Mouse (Mus musculus): ENCODE results near the gene Setd3. TPM values are rescaled to one million over a fixed set of nuclear protein-coding genes. Genes with fewer than 3 reads are reported as not detected.

The Setd3 gene
- polyA plus RNA-seq (2015; fragmentation: Nextera tagmentation; extraction: Ambion mirVana), result 89.2 and 93.0 TPM in 2 replicates

DNA sequence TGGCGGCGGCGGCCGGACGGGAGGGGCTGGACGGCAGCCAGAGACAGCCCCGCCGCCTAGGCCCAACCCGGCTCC is at the start of gene Setd3:
Gene Setd3 (minus strand): TSS at position 69 of the 75 bp plus-strand sequence.
- H3K4me1 ChIP-seq (ENCODE audit: control insufficient read depth, insufficient read depth, low read length), result peaks cover 29% of the 10 kb centered on the region
- peak within 1 kb of the TSS; percentile 97 for H3K27ac ChIP-seq (ENCODE audit: low read length)
- peak within 1 kb of the TSS; percentile 91 for H3K4me2 ChIP-seq (ENCODE audit: low read depth, low read length)
- H3K9ac ChIP-seq (ENCODE audit: low read length), result peak within 1 kb of the TSS; percentile 99
- H3K36me3 ChIP-seq (ENCODE audit: control insufficient read depth, insufficient read depth, low read length), result no peaks in the 10 kb centered on the region
- ATAC-seq (ENCODE audit: insufficient read depth, low FRiP score), result no peak
- no peaks in the 10 kb centered on the region for H3K27me3 ChIP-seq (ENCODE audit: control insufficient read depth, insufficient read depth, low read length)
- no peaks in the 10 kb centered on the region for H3K9me3 ChIP-seq (replicated peaks; ENCODE audit: control insufficient read depth, low read length)
- 0% methylated on average over 9 of the region's 9 CpGs for WGBS
- H3K4me3 ChIP-seq (replicated peaks; ENCODE audit: low read length), result peak within 1 kb of the TSS; percentile 98

DNA sequence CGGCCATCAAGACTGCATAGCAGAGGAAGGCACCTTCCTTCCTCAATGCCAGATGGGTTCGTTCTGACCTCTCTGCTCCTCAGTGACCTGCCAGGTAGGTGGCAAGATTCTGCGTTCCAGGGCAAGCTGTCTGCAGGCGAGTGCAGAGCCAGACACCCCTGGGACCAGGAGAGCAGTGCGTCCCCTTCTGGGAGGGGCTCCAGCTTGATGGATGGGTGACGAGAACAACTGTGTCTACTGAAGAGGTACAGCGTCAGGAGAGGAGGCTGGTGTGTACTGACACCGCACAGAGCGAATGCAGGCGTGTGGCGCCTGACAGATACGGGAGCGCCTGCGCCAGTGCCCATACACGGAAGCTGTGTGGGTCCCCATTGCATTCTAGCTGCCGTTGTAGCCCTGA is 48.4 kb upstream of the Setd3 start:
- no peak for ATAC-seq (ENCODE audit: insufficient read depth, low FRiP score)
- WGBS, result 80% methylated on average over 16 of the region's 16 CpGs
- Histone ChIP-seq H3K4me2 (ENCODE audit: low read depth, low read length) (no peak overlapping the region), H3K9me3 (replicated peaks; ENCODE audit: control insufficient read depth, low read length) (no peaks in the 10 kb centered on the region), H3K36me3 (ENCODE audit: control insufficient read depth, insufficient read depth, low read length) (no peaks in the 10 kb centered on the region), H3K27me3 (ENCODE audit: control insufficient read depth, insufficient read depth, low read length) (no peaks in the 10 kb centered on the region), H3K27ac (ENCODE audit: low read length) (no peak overlapping the region), H3K4me1 (ENCODE audit: control insufficient read depth, insufficient read depth, low read length) (peaks cover 15% of the 10 kb centered on the region), H3K9ac (ENCODE audit: low read length) (no peak overlapping the region), H3K4me3 (replicated peaks; ENCODE audit: low read length) (no peak overlapping the region)

- WGBS, result 87% methylated on average over 12 of the region's 12 CpGs
- peaks cover 15% of the 10 kb centered on the region for H3K4me1 ChIP-seq (ENCODE audit: control insufficient read depth, insufficient read depth, low read length)
These were observed 47.8 kb upstream of the Setd3 start for GRCm38 (mm10) chr12:108226941-108227340.

GRCm38 (mm10) chr12:108226216-108226615 is 47.1 kb upstream of the Setd3 start:
- no peak for ATAC-seq (ENCODE audit: insufficient read depth, low FRiP score)
- Histone ChIP-seq H3K27ac (ENCODE audit: low read length) (no peak overlapping the region), H3K4me3 (replicated peaks; ENCODE audit: low read length) (no peak overlapping the region), H3K9me3 (replicated peaks; ENCODE audit: control insufficient read depth, low read length) (no peaks in the 10 kb centered on the region), H3K9ac (ENCODE audit: low read length) (no peak overlapping the region), H3K27me3 (ENCODE audit: control insufficient read depth, insufficient read depth, low read length) (no peaks in the 10 kb centered on the region), H3K36me3 (ENCODE audit: control insufficient read depth, insufficient read depth, low read length) (no peaks in the 10 kb centered on the region), H3K4me1 (ENCODE audit: control insufficient read depth, insufficient read depth, low read length) (peaks cover 18% of the 10 kb centered on the region), H3K4me2 (ENCODE audit: low read depth, low read length) (no peak overlapping the region)
- 79% methylated on average over 13 of the region's 13 CpGs for WGBS

More at GRCm38 (mm10) chr12:108226941-108227340, 47.8 kb upstream of the Setd3 start:
- ATAC-seq (ENCODE audit: insufficient read depth, low FRiP score), result no peak
- no peaks in the 10 kb centered on the region for H3K36me3 ChIP-seq (ENCODE audit: control insufficient read depth, insufficient read depth, low read length)
- H3K9me3 ChIP-seq (replicated peaks; ENCODE audit: control insufficient read depth, low read length), result no peaks in the 10 kb centered on the region
- no peak overlapping the region for H3K4me2 ChIP-seq (ENCODE audit: low read depth, low read length)
- no peak overlapping the region for H3K4me3 ChIP-seq (replicated peaks; ENCODE audit: low read length)
- no peaks in the 10 kb centered on the region for H3K27me3 ChIP-seq (ENCODE audit: control insufficient read depth, insufficient read depth, low read length)
- H3K27ac ChIP-seq (ENCODE audit: low read length), result no peak overlapping the region
- H3K9ac ChIP-seq (ENCODE audit: low read length), result no peak overlapping the region

DNA sequence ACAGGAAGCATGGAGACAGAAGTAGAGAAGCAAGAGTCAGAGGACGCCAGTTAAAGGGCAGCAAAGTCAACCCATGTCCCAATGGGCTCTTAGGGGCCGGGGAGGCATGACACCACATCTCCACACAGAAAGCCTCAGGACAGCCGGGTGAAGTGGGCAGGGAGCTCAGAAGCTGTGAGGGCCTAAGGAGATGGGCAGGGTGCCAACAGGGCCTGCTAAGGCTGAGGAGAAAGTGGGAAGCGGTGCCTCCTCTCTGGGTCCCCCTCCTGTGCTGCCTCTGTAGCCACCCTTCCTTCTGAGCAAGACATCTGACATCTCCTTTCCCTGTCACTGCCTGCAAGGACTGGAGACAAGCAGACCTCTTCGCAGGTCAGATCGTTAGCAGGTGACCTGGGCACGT is 46.7 kb upstream of the Setd3 start:
- no peaks in the 10 kb centered on the region for H3K9me3 ChIP-seq (replicated peaks; ENCODE audit: control insufficient read depth, low read length)
- no peak overlapping the region for H3K9ac ChIP-seq (ENCODE audit: low read length)
- H3K4me3 ChIP-seq (replicated peaks; ENCODE audit: low read length), result no peak overlapping the region
- ATAC-seq (ENCODE audit: insufficient read depth, low FRiP score), result no peak
- WGBS, result 75% methylated on average over 7 of the region's 7 CpGs
- H3K36me3 ChIP-seq (ENCODE audit: control insufficient read depth, insufficient read depth, low read length), result no peaks in the 10 kb centered on the region
- H3K4me2 ChIP-seq (ENCODE audit: low read depth, low read length), result no peak overlapping the region
- H3K4me1 ChIP-seq (ENCODE audit: control insufficient read depth, insufficient read depth, low read length), result peaks cover 20% of the 10 kb centered on the region
- no peaks in the 10 kb centered on the region for H3K27me3 ChIP-seq (ENCODE audit: control insufficient read depth, insufficient read depth, low read length)
- no peak overlapping the region for H3K27ac ChIP-seq (ENCODE audit: low read length)

- no peaks in the 10 kb centered on the region for H3K36me3 ChIP-seq (ENCODE audit: control insufficient read depth, insufficient read depth, low read length)
- 41% methylated on average over 8 of the region's 8 CpGs for WGBS
- peaks cover 44% of the 10 kb centered on the region for H3K4me1 ChIP-seq (ENCODE audit: control insufficient read depth, insufficient read depth, low read length)
- no peaks in the 10 kb centered on the region for H3K9me3 ChIP-seq (replicated peaks; ENCODE audit: control insufficient read depth, low read length)
- no peak overlapping the region; the same call in 1 of the 2 replicates for H3K9ac ChIP-seq (ENCODE audit: low read length)
- no peaks in the 10 kb centered on the region for H3K27me3 ChIP-seq (ENCODE audit: control insufficient read depth, insufficient read depth, low read length)
- no peak overlapping the region for H3K4me3 ChIP-seq (replicated peaks; ENCODE audit: low read length)
- no peak overlapping the region for H3K4me2 ChIP-seq (ENCODE audit: low read depth, low read length)
- peak; percentile 39; the same call in 1 of the 2 replicates for ATAC-seq (ENCODE audit: insufficient read depth, low FRiP score)
- H3K27ac ChIP-seq (ENCODE audit: low read length), result no peak overlapping the region; the same call in none of the 2 replicates
These were observed 44.2 kb upstream of the Setd3 start for GRCm38 (mm10) chr12:108223357-108223756.

GRCm38 (mm10) chr12:108221712-108222111 is 42.6 kb upstream of the Setd3 start:
- ATAC-seq (ENCODE audit: insufficient read depth, low FRiP score), result no peak
- Histone ChIP-seq H3K9me3 (replicated peaks; ENCODE audit: control insufficient read depth, low read length) (no peaks in the 10 kb centered on the region), H3K4me2 (ENCODE audit: low read depth, low read length) (no peak overlapping the region), H3K27ac (ENCODE audit: low read length) (no peak overlapping the region), H3K9ac (ENCODE audit: low read length) (no peak overlapping the region), H3K4me1 (ENCODE audit: control insufficient read depth, insufficient read depth, low read length) (peaks cover 47% of the 10 kb centered on the region), H3K4me3 (replicated peaks; ENCODE audit: low read length) (no peak overlapping the region), H3K36me3 (ENCODE audit: control insufficient read depth, insufficient read depth, low read length) (no peaks in the 10 kb centered on the region), H3K27me3 (ENCODE audit: control insufficient read depth, insufficient read depth, low read length) (no peaks in the 10 kb centered on the region)
- 88% methylated on average over 7 of the region's 7 CpGs for WGBS

- Histone ChIP-seq H3K9ac (ENCODE audit: low read length) (no peak overlapping the region), H3K4me3 (replicated peaks; ENCODE audit: low read length) (no peak overlapping the region), H3K4me1 (ENCODE audit: control insufficient read depth, insufficient read depth, low read length) (peaks cover 47% of the 10 kb centered on the region), H3K4me2 (ENCODE audit: low read depth, low read length) (no peak overlapping the region), H3K27ac (ENCODE audit: low read length) (no peak overlapping the region), H3K27me3 (ENCODE audit: control insufficient read depth, insufficient read depth, low read length) (no peaks in the 10 kb centered on the region), H3K9me3 (replicated peaks; ENCODE audit: control insufficient read depth, low read length) (no peaks in the 10 kb centered on the region), H3K36me3 (ENCODE audit: control insufficient read depth, insufficient read depth, low read length) (no peaks in the 10 kb centered on the region)
- ATAC-seq (ENCODE audit: insufficient read depth, low FRiP score), result no peak
- 60% methylated on average over 10 of the region's 10 CpGs for WGBS
These were observed 42.1 kb upstream of the Setd3 start for GRCm38 (mm10) chr12:108221206-108221605.

DNA sequence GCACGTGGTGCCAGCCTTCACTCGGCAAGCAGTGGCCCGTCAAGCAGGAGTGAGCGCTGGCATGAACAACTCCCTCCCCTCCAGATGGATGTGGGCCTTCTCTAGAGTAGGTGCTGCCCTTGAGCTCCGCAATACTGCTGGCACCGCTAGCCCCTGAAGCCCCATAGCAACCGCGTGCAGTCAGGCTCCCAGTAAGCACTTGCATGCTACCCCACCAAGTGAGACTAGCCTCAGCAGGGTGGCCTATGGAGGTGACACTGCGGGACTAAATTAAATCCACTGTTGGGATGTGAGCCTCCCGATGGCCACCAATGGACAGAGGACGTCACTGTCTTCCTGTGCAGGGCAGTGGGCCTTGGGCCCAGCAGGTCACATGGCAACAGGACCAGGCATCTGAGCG is 41.5 kb upstream of the Setd3 start:
- Histone ChIP-seq H3K4me3 (replicated peaks; ENCODE audit: low read length) (no peak overlapping the region), H3K27me3 (ENCODE audit: control insufficient read depth, insufficient read depth, low read length) (no peaks in the 10 kb centered on the region), H3K4me2 (ENCODE audit: low read depth, low read length) (no peak overlapping the region), H3K27ac (ENCODE audit: low read length) (peak overlapping the region; percentile 89; the same call in 1 of the 2 replicates), H3K9me3 (replicated peaks; ENCODE audit: control insufficient read depth, low read length) (no peaks in the 10 kb centered on the region), H3K9ac (ENCODE audit: low read length) (peak overlapping the region; percentile 49; the same call in 1 of the 2 replicates), H3K4me1 (ENCODE audit: control insufficient read depth, insufficient read depth, low read length) (peaks cover 41% of the 10 kb centered on the region), H3K36me3 (ENCODE audit: control insufficient read depth, insufficient read depth, low read length) (no peaks in the 10 kb centered on the region)
- WGBS, result 72% methylated on average over 12 of the region's 12 CpGs
- no peak for ATAC-seq (ENCODE audit: insufficient read depth, low FRiP score)
